Mouse (Mus musculus) heart, embryonic 16.5 days (tissue): Measurements from ENCODE around the gene Dnali1. TPM values are rescaled to one million over a fixed set of nuclear protein-coding genes. Genes with fewer than 3 reads are reported as not detected.

Experiments
- ATAC-seq: fragments of 200-750 bp; cut with Nextera tagmentation; replicated peaks from 2 replicates; pipeline ENCODE4 v1.8.0; 2017; ENCODE audit warnings: moderate number of reproducible peaks; ENCODE audit not compliant: insufficient read depth, low FRiP score; ENCODE audit errors: extremely low read depth
- H3K27ac ChIP-seq: fragments of 300-500 bp; sonication (generic); 2 replicates; pipeline ENCODE4 v1.5.1; 2014; ENCODE audit warnings: mild to moderate bottlenecking, low read length, control low read depth, moderate library complexity
- H3K27me3 ChIP-seq: fragments of 300-500 bp; sonication (generic); 2 replicates; pipeline ENCODE4 v1.6.1; 2014; ENCODE audit warnings: low read length, mixed read lengths; ENCODE audit not compliant: control insufficient read depth, insufficient read depth
- H3K36me3 ChIP-seq: fragments of 300-500 bp; sonication (generic); 2 replicates; pipeline ENCODE4 v1.6.1; 2014; ENCODE audit not compliant: control insufficient read depth, insufficient read depth
- H3K4me1 ChIP-seq: fragments of 300-500 bp; sonication (generic); 2 replicates; pipeline ENCODE4 v1.6.1; 2014; ENCODE audit warnings: low read length, mixed read lengths; ENCODE audit not compliant: control insufficient read depth, insufficient read depth
- H3K4me2 ChIP-seq: fragments of 300-500 bp; sonication (generic); 2 replicates; pipeline ENCODE4 v1.6.1; 2014; ENCODE audit warnings: low read depth, mild to moderate bottlenecking, control low read depth, low read length
- H3K4me3 ChIP-seq: fragments of 300-500 bp; sonication (generic); 2 replicates; pipeline ENCODE4 v1.5.1; 2014; ENCODE audit warnings: mild to moderate bottlenecking, control low read depth, low read length
- H3K9ac ChIP-seq: fragments of 300-500 bp; sonication (generic); 2 replicates; pipeline ENCODE4 v1.6.1; 2014; ENCODE audit warnings: low read length, control low read depth
- H3K9me3 ChIP-seq: fragments of 300-500 bp; sonication (generic); replicated peaks from 2 replicates; pipeline ENCODE4 v1.6.1; 2016; ENCODE audit warnings: low read length; ENCODE audit not compliant: control insufficient read depth
- WGBS: fragments of 180-500 bp; shearing (Covaris S2); extraction: QIAGEN DNeasy Blood & Tissue Kit; methylation state at CpG from one replicate; pipeline ENCODE4 v1.1.7; 2014; 5-methylcytosine and 5-hydroxymethylcytosine counted together
- polyA plus RNA-seq: library from polyadenylated mRNA; unstranded; fragments of >200 nt; fragmentation: Nextera tagmentation; extraction: Ambion mirVana; gene quantifications from 2 replicates; pipeline ENCODE4 v1.2.1, GENCODE M21; 2015

The Dnali1 gene
- polyA plus RNA-seq = 0.63 and 0.92 TPM in 2 replicates

GRCm38 (mm10) chr4:125065517-125066307 lies at the start of gene Dnali1:
Gene Dnali1 (minus strand): TSS chr4:125065703.
- Histone ChIP-seq H3K4me3 (peak within 1 kb of the TSS; percentile 94), H3K4me1 (peaks cover 8% of the 10 kb centered on the region), H3K9ac (peak within 1 kb of the TSS; percentile 96), H3K36me3 (peaks cover 8% of the 10 kb centered on the region), H3K27me3 (no peaks in the 10 kb centered on the region), H3K27ac (peak within 1 kb of the TSS; percentile 66), H3K9me3 (no peaks in the 10 kb centered on the region), H3K4me2 (peak within 1 kb of the TSS; percentile 97)
- WGBS = 4% methylated on average over 26 of the region's 26 CpGs
- peak; percentile 34 for ATAC-seq

- H3K4me3 ChIP-seq = no peak overlapping the region
- peaks cover 14% of the 10 kb centered on the region for H3K4me1 ChIP-seq
- no peaks in the 10 kb centered on the region for H3K9me3 ChIP-seq
- no peaks in the 10 kb centered on the region for H3K27me3 ChIP-seq
- no peak overlapping the region for H3K4me2 ChIP-seq
- WGBS = 70% methylated on average over 4 of the region's 4 CpGs
- no peak for ATAC-seq
- peaks cover 7% of the 10 kb centered on the region for H3K36me3 ChIP-seq
- H3K27ac ChIP-seq = peak overlapping the region; percentile 39
- peak overlapping the region; percentile 39; the same call in 1 of the 2 replicates for H3K9ac ChIP-seq
Measured at GRCm38 (mm10) chr4:125115081-125115480, 49.6 kb upstream of the Dnali1 start.

- H3K36me3 ChIP-seq = peaks cover 3% of the 10 kb centered on the region
- no peak for ATAC-seq
- peak overlapping the region; percentile 23; the same call in 1 of the 2 replicates for H3K27ac ChIP-seq
- no peak overlapping the region for H3K4me3 ChIP-seq
- H3K9ac ChIP-seq = peak overlapping the region; percentile 39; the same call in 1 of the 2 replicates
- WGBS = 12% methylated on average over 6 of the region's 6 CpGs
- no peak overlapping the region for H3K4me2 ChIP-seq
- no peaks in the 10 kb centered on the region for H3K9me3 ChIP-seq
- H3K4me1 ChIP-seq = peaks cover 14% of the 10 kb centered on the region
- no peaks in the 10 kb centered on the region for H3K27me3 ChIP-seq
Measured at GRCm38 (mm10) chr4:125114638-125115037, 49.1 kb upstream of the Dnali1 start.

- no peak for ATAC-seq
- Histone ChIP-seq H3K36me3 (peaks cover 12% of the 10 kb centered on the region; the same call in 1 of the 2 replicates), H3K4me3 (no peak overlapping the region), H3K4me2 (no peak overlapping the region), H3K9ac (no peak overlapping the region), H3K27ac (no peak overlapping the region), H3K27me3 (no peaks in the 10 kb centered on the region), H3K9me3 (no peaks in the 10 kb centered on the region), H3K4me1 (no peaks in the 10 kb centered on the region)
- WGBS = 60% methylated on average over 9 of the region's 9 CpGs
Measured at GRCm38 (mm10) chr4:125105354-125105753, 39.9 kb upstream of the Dnali1 start.

GRCm38 (mm10) chr4:125101334-125101733 lies 35.8 kb upstream of the Dnali1 start:
- Histone ChIP-seq H3K27ac (no peak overlapping the region), H3K36me3 (peaks cover 10% of the 10 kb centered on the region; the same call in 1 of the 2 replicates), H3K9me3 (no peaks in the 10 kb centered on the region), H3K9ac (no peak overlapping the region), H3K4me2 (no peak overlapping the region), H3K4me1 (no peaks in the 10 kb centered on the region), H3K4me3 (no peak overlapping the region), H3K27me3 (no peaks in the 10 kb centered on the region)
- 66% methylated on average over 13 of the region's 13 CpGs for WGBS
- no peak for ATAC-seq

- 9% methylated on average over 8 of the region's 8 CpGs for WGBS
- Histone ChIP-seq H3K4me3 (no peak overlapping the region), H3K27ac (no peak overlapping the region), H3K9ac (no peak overlapping the region), H3K4me1 (no peaks in the 10 kb centered on the region), H3K36me3 (peaks cover 10% of the 10 kb centered on the region; the same call in 1 of the 2 replicates), H3K9me3 (no peaks in the 10 kb centered on the region), H3K27me3 (no peaks in the 10 kb centered on the region), H3K4me2 (no peak overlapping the region)
- no peak; the same call in 1 of the 2 replicates for ATAC-seq
Measured at GRCm38 (mm10) chr4:125099458-125099857, 34.0 kb upstream of the Dnali1 start.

GRCm38 (mm10) chr4:125097412-125097811 lies 31.9 kb upstream of the Dnali1 start:
- Histone ChIP-seq H3K4me1 (no peaks in the 10 kb centered on the region), H3K9me3 (no peaks in the 10 kb centered on the region), H3K4me2 (no peak overlapping the region), H3K4me3 (no peak overlapping the region), H3K27ac (no peak overlapping the region), H3K9ac (no peak overlapping the region), H3K27me3 (no peaks in the 10 kb centered on the region), H3K36me3 (peaks cover 4% of the 10 kb centered on the region; the same call in 1 of the 2 replicates)
- WGBS = 76% methylated on average over 4 of the region's 4 CpGs
- ATAC-seq = no peak

GRCm38 (mm10) chr4:125096066-125096465 lies 30.6 kb upstream of the Dnali1 start:
- no peak overlapping the region for H3K9ac ChIP-seq
- H3K4me3 ChIP-seq = no peak overlapping the region
- no peaks in the 10 kb centered on the region for H3K4me1 ChIP-seq
- no peak overlapping the region for H3K27ac ChIP-seq
- 80% methylated on average over 5 of the region's 5 CpGs for WGBS
- ATAC-seq = no peak
- H3K36me3 ChIP-seq = peaks cover 11% of the 10 kb centered on the region
- H3K9me3 ChIP-seq = no peaks in the 10 kb centered on the region
- H3K27me3 ChIP-seq = no peaks in the 10 kb centered on the region
- H3K4me2 ChIP-seq = no peak overlapping the region

GRCm38 (mm10) chr4:125093031-125093430 lies 27.5 kb upstream of the Dnali1 start:
- 85% methylated on average over 5 of the region's 5 CpGs for WGBS
- H3K27ac ChIP-seq = no peak overlapping the region
- peaks cover 27% of the 10 kb centered on the region for H3K36me3 ChIP-seq
- no peaks in the 10 kb centered on the region for H3K9me3 ChIP-seq
- no peaks in the 10 kb centered on the region for H3K4me1 ChIP-seq
- H3K4me2 ChIP-seq = no peak overlapping the region
- ATAC-seq = no peak
- H3K27me3 ChIP-seq = no peaks in the 10 kb centered on the region
- H3K9ac ChIP-seq = no peak overlapping the region
- no peak overlapping the region for H3K4me3 ChIP-seq
